Mouse (Mus musculus) c-Kit-positive CD71-negative TER-119-negative erythroid progenitor cells, embryonic 14.5 days (primary cell): ENCODE data around the gene Prok1.

Source experiments
- DNase-seq: peaks from one replicate; pipeline ENCODE4 v3.0.0-alpha.2; 2013; ENCODE audit warnings: low read depth

Gene Prok1

DNA sequence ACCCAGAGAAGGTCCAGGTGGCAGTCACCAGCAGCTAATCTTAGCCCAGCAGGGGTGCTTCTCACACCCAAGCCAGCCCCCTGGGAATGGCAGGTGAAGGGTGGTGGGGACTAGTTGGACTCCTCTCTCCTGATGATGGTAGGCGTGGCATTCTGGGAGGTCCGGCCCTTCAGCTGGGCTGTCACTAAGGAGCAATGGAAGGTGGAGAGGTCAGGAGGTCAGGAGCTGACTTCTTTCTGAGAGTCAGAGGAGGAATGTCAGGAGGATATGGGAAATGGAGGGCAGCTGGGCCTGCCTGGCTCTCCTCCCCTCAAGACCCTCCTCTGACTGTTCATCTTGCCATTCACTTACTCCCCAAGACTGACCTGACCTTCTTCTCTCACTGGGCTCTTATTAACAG, 1.5 kb downstream of the Prok1 start:
- no peak for DNase-seq

DNA sequence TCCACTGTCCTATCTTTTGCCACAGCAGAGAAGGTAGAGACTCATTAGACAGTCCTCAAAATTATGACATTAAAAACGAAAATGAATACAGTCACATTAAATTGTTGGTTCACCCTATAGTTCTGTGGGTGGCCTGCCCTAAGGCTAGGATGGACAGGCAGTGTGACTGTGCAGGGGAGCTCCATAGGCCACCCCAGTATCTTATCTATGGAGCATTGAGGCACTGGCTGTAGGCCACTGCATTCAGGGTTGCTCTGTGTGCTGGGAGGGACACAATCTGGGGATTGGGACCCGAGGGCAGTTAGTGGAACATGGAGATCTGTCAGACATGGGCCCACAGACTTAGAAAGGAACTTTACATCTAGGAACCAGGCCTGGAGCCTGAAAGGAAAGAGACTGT, 5.6 kb downstream of the Prok1 start:
- DNase-seq = no peak

GRCm38 (mm10) chr3:107233351-107233813, 6.1 kb downstream of the Prok1 start:
- DNase-seq = peak; percentile 95

- no peak for DNase-seq
Observed at GRCm38 (mm10) chr3:107231202-107231601, 8.3 kb downstream of the Prok1 start.

- no peak for DNase-seq
Observed at GRCm38 (mm10) chr3:107230527-107230926, 9.0 kb downstream of the Prok1 start, which contains the start of gene A630076J17Rik. Gene A630076J17Rik, plus strand, starts transcription at chr3:107230614.

DNA sequence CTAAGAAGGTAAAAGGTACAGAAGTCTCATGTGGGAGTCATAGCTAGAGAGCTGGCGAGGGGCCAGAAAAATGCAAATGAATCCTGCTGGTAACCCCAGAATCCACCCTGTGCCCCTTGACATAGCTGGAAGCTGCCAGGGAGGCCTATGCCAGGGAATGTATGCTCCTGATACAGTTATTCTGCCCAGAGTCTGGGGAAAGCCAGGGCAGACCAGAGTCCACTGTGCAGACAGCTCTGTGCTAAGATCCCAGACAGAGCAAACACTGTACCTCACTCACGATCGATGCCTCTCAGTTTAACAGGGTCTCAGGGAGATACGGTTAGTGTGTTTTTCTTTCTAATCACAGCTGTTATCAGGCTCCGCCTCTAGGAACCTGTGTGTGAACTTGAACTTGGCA, 9.7 kb downstream of the Prok1 start:
- DNase-seq = no peak

- DNase-seq = no peak
Observed at GRCm38 (mm10) chr3:107229221-107229620, 10.3 kb downstream of the Prok1 start.

- DNase-seq = no peak
Observed at GRCm38 (mm10) chr3:107225820-107226219, 13.7 kb downstream of the Prok1 start.

GRCm38 (mm10) chr3:107223230-107223629, 16.3 kb downstream of the Prok1 start:
- DNase-seq = no peak

GRCm38 (mm10) chr3:107221608-107222007, 17.9 kb downstream of the Prok1 start, which contains the start of gene Cym:
Gene Cym, minus strand, starts transcription at chr3:107221732.
- no peak for DNase-seq

DNA sequence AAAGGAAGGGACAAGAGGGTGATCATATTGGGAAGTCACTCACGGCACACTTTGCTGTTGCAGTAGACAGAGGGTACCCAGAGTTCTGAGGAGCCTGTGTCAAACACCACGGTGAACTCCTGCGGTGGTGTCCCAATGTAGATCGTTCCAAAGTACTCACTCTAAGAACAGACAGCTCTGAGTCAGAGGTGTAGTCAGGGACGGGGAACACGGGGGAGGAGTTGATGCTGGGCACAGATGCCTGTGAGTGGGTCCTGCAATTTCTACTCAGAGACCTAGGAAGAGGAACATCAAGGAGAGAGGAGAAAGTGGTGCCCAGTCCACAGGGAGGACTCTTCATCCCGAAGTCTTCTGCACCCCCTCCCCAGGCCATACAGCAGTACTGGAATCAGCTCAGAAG, 20.9 kb downstream of the Prok1 start:
- DNase-seq = no peak

GRCm38 (mm10) chr3:107217101-107217480, 22.4 kb downstream of the Prok1 start:
- no peak for DNase-seq

DNA sequence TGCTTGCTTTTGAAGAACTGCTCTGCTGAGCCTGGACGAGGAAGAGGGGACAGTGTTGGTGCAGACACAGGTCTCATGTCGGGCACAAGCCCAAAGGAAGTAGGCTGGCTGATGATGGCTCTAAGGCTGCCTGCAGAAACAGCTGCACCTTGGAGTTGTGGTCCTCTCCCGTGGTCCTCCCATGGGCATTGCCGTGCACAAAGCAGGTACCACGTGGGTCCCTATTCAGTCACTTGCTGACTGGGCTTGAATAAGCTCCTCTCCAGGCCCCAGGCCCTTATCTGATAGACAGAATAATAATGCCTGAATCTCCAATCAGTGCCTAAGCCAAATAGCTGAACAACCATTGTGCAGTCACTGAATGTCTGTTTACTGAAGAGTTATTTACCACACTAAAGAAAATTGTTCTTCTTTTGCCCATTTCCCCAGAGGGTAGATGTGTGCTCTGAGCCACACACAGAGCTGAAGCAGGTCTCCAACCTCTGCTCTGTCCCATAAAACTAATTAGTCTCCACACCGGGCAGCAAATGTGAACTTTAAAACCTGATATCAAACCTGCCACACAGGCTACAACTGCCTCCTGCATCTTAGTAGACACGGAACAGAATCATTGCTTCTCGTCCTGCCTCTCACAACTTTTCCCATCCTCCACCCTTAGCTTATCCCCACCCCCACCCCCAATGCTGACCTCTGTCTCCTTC, 23.0 kb downstream of the Prok1 start:
- DNase-seq = no peak

GRCm38 (mm10) chr3:107214606-107215005, 24.9 kb downstream of the Prok1 start:
- no peak for DNase-seq

DNA sequence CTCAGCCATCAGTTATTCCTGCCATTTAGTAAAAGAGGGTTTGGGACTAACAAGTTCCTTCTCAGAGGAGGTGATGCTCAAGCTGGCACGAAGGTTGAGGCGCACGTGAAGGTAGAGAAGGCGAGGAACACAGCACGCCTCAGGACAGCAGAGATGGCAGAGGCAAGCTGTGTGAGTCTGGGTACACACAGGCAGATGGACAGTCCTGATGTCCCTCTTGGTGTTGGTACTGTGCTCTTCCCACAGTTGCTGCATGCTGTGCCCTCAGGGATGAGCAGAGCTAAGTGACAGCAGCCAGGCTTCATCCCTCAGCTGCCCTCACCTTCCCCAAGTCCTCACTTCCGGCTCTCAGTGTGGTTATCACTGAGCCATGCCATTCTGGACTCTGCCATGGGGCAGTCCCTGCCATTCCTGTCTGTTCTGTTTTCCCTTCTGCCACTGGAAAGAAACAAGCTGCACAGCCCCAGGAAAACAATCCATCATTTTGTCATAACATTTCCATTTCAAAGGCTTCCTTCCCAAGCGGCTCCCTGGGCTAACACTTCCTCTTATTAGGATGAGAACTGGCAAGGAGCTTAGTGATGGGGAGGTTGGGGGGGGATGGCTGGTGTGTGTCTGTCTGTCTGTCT, 31.8 kb downstream of the Prok1 start:
- no peak for DNase-seq

- no peak for DNase-seq
Observed at GRCm38 (mm10) chr3:107206490-107207150, 32.9 kb downstream of the Prok1 start.

DNA sequence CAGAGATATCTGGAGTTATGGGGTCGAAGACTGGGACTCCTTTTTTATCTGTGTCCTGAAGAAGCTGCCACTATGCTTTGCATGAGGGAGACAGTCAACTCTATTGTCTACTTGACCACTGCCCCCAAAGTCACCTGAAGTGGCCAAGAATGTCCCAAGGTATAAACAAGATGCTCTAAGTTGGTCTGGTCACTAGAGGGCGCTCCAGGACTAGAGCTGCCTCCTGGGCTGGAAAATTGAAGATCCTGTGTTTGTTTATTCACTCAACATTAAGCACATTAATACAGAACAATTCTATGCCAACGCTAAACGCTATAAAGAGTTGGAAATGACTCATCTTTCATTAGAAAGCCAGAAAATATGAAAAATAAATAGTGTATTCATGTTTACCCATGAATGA, 33.5 kb downstream of the Prok1 start:
- peak; percentile 48 for DNase-seq

DNA sequence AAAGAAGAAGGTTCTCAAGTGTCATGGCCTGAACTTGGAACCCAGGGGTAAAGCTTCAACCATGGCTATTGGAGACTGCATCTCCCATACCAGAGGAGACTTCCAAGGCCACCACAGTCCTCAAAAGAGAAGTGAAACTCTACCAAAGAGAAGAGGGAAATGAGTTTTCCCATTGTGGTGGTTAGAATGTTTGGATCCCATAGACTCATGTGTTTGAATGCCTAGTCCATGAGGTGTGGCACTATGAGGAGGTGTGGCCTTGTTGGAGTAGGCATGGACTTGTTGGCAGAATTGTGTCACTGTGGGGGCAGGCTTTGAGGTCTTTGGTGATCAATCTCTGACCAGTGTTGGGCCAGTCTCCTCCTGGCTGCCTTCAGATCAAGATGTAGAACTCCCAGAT, 34.3 kb downstream of the Prok1 start:
- no peak for DNase-seq

DNA sequence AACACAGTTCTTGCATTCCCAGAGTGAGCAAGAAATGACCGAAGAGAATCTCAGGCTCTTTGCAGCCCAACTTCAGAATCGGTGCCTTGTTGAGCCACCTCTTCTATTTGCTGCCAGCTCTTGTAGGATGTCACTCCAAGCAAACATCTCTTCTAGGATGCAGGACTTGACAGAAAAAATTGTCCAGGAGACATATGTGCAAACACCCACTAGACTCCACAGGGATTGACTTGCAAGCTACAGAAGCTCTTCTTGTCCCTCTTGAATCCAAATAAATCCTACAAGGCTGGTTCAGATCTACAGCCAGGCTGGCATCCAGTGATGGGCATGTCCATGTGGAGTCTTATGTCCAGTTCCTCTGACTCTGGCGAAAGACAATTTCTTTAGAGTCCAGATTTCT, 35.1 kb downstream of the Prok1 start:
- no peak for DNase-seq

GRCm38 (mm10) chr3:107201310-107202180, 38.0 kb downstream of the Prok1 start:
- no peak for DNase-seq

DNA sequence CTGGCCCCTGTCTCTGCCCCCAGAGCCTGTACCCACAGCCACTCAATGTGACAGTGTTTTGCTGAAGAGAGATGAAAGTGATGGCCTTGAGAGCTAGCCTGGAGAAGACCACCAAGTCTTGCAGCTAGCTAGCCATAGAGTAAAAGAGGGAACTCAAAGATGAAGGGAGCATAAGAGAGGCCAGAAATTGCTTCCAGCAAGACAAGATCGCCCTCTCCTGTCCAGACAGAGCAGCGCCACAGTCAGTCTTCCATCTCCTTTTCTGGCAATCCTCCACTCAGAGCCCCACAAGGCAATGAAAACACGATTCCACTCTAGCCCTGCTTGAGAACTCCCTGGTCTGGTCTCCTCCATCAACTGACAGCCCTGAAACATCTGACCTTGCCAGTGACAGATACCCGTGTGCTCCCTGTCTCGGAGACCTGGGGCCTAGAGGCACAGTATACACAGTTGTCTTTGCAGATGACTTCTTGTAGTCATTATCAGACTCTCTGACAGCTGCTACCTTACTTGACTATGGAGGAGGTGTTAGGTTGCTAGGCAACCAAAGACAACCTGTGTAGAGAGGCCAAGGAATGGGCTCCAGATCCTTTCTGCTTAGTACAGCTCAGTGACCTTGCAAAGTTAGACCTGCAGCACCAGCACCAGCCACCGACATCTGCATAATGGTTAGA, 51.1 kb downstream of the Prok1 start:
- DNase-seq = peak; percentile 9

DNA sequence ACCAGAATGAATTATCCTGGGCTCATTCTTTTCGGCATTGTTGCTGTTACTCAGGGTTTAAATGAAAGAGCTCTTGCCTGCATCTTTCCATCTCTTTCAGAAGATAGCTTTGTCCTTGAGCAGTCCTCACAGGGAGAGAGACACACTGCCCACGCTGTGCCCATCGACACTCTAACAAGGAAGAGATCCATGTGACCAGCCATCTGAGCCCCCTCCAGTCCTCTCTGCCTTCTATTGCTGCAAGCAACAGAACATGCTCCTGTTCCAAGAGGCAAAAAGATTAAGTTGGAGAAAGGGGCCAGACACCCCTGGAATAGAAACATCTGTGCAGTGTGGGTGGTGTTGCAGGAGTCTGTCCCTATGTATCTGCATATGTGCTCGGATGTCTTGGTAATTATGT, 52.5 kb downstream of the Prok1 start:
- DNase-seq = no peak
